Mouse (Mus musculus): Measurements from ENCODE around the gene Dkk3. TPM values are rescaled to one million over a fixed set of nuclear protein-coding genes. Genes with fewer than 3 reads are reported as not detected.
A peak's percentile ranks its signal among the peaks of the same experiment; 100 is the strongest.

Dkk3 gene
- polyA plus RNA-seq, 1 experiment from 2014 or later, result 7.3 TPM

GRCm38 (mm10) chr7:112164430-112164829 lies 5.6 kb upstream of the Dkk3 start:
- H3K36me3 ChIP-seq, result no peaks in the 10 kb centered on the region
- no peaks in the 10 kb centered on the region for H3K9me3 ChIP-seq (replicated peaks)
- 67% methylated on average over 3 of the region's 3 CpGs for WGBS (ENCODE audit: insufficient replicate concordance)

GRCm38 (mm10) chr7:112159835-112160234 lies 978 bp upstream of the Dkk3 start:
- no peak for ATAC-seq
- Histone ChIP-seq H3K4me3 (no peak overlapping the region), H3K27ac (no peak overlapping the region), H3K36me3 (no peaks in the 10 kb centered on the region), H3K9me3 (replicated peaks) (no peaks in the 10 kb centered on the region), H3K4me2 (no peak overlapping the region), H3K4me1 (peaks cover 4% of the 10 kb centered on the region; the same call in 1 of the 2 replicates), H3K9ac (no peak overlapping the region), H3K27me3 (replicated peaks) (peaks cover 51% of the 10 kb centered on the region)
- WGBS (ENCODE audit: insufficient replicate concordance), result 32% methylated on average over 5 of the region's 6 CpGs

More at GRCm38 (mm10) chr7:112164430-112164829, 5.6 kb upstream of the Dkk3 start:
- Histone ChIP-seq H3K4me2 (no peak overlapping the region), H3K27ac (no peak overlapping the region), H3K4me3 (no peak overlapping the region), H3K9ac (no peak overlapping the region), H3K27me3 (replicated peaks) (peaks cover 15% of the 10 kb centered on the region), H3K4me1 (no peaks in the 10 kb centered on the region)
- ATAC-seq, result no peak

- Histone ChIP-seq H3K27me3 (replicated peaks) (peaks cover 51% of the 10 kb centered on the region), H3K4me3 (peak overlapping the region; percentile 38), H3K4me1 (peaks cover 4% of the 10 kb centered on the region; the same call in 1 of the 2 replicates), H3K9ac (0 out of 2 replicates have a peak overlapping the region, but pooled peaks have one; percentile 1), H3K36me3 (no peaks in the 10 kb centered on the region), H3K27ac (no peak overlapping the region), H3K4me2 (peak overlapping the region; percentile 41), H3K9me3 (replicated peaks) (no peaks in the 10 kb centered on the region)
- under 1% methylated on average over 23 of the region's 23 CpGs for WGBS (ENCODE audit: insufficient replicate concordance)
- ATAC-seq, result peak; percentile 25; the same call in 1 of the 2 replicates
Observed at GRCm38 (mm10) chr7:112158316-112158741, 528 bp downstream of the Dkk3 start.

GRCm38 (mm10) chr7:112157584-112158315 lies 1.1 kb downstream of the Dkk3 start:
- peaks cover 51% of the 10 kb centered on the region for H3K27me3 ChIP-seq (replicated peaks)
- peak overlapping the region; percentile 38 for H3K4me3 ChIP-seq
- peak overlapping the region; percentile 41 for H3K4me2 ChIP-seq
- H3K9me3 ChIP-seq (replicated peaks), result no peaks in the 10 kb centered on the region
- 16% methylated on average over 23 of the region's 23 CpGs for WGBS (ENCODE audit: insufficient replicate concordance)
- H3K9ac ChIP-seq, result peak overlapping the region; percentile 15; the same call in 1 of the 2 replicates
- no peak overlapping the region for H3K27ac ChIP-seq
- H3K4me1 ChIP-seq, result peaks cover 4% of the 10 kb centered on the region; the same call in 1 of the 2 replicates
- no peak for ATAC-seq
- no peaks in the 10 kb centered on the region for H3K36me3 ChIP-seq

GRCm38 (mm10) chr7:112155194-112155593 lies 3.7 kb downstream of the Dkk3 start:
- no peak for ATAC-seq
- no peaks in the 10 kb centered on the region for H3K36me3 ChIP-seq
- H3K9ac ChIP-seq, result no peak overlapping the region
- 11% methylated on average over 1 of the region's 1 CpGs for WGBS (ENCODE audit: insufficient replicate concordance)
- H3K27ac ChIP-seq, result no peak overlapping the region
- no peaks in the 10 kb centered on the region for H3K9me3 ChIP-seq (replicated peaks)
- H3K4me1 ChIP-seq, result peaks cover 4% of the 10 kb centered on the region; the same call in 1 of the 2 replicates
- peaks cover 44% of the 10 kb centered on the region for H3K27me3 ChIP-seq (replicated peaks)
- H3K4me3 ChIP-seq, result no peak overlapping the region
- no peak overlapping the region for H3K4me2 ChIP-seq

GRCm38 (mm10) chr7:112154445-112154844 lies 4.4 kb downstream of the Dkk3 start:
- Histone ChIP-seq H3K27me3 (replicated peaks) (peaks cover 36% of the 10 kb centered on the region), H3K4me2 (no peak overlapping the region), H3K27ac (no peak overlapping the region), H3K4me3 (no peak overlapping the region), H3K4me1 (peaks cover 4% of the 10 kb centered on the region; the same call in 1 of the 2 replicates), H3K36me3 (no peaks in the 10 kb centered on the region; the same call in 1 of the 2 replicates), H3K9ac (no peak overlapping the region), H3K9me3 (replicated peaks) (no peaks in the 10 kb centered on the region)
- WGBS (ENCODE audit: insufficient replicate concordance), result 73% methylated on average over 4 of the region's 4 CpGs
- ATAC-seq, result no peak

GRCm38 (mm10) chr7:112149113-112149512 lies 9.7 kb downstream of the Dkk3 start:
- WGBS (ENCODE audit: insufficient replicate concordance), result 65% methylated on average over 10 of the region's 10 CpGs
- Histone ChIP-seq H3K9ac (no peak overlapping the region), H3K27me3 (replicated peaks) (no peaks in the 10 kb centered on the region), H3K27ac (no peak overlapping the region), H3K36me3 (no peaks in the 10 kb centered on the region; the same call in 1 of the 2 replicates), H3K4me3 (no peak overlapping the region), H3K4me2 (no peak overlapping the region), H3K9me3 (replicated peaks) (no peaks in the 10 kb centered on the region), H3K4me1 (no peaks in the 10 kb centered on the region)
- no peak for ATAC-seq

GRCm38 (mm10) chr7:112147979-112148378 lies 10.9 kb downstream of the Dkk3 start:
- 63% methylated on average over 2 of the region's 2 CpGs for WGBS (ENCODE audit: insufficient replicate concordance)
- no peak for ATAC-seq
- H3K27me3 ChIP-seq (replicated peaks), result no peaks in the 10 kb centered on the region
- H3K27ac ChIP-seq, result no peak overlapping the region
- no peak overlapping the region for H3K4me3 ChIP-seq
- no peaks in the 10 kb centered on the region for H3K9me3 ChIP-seq (replicated peaks)
- no peak overlapping the region for H3K9ac ChIP-seq
- H3K4me1 ChIP-seq, result peaks cover 6% of the 10 kb centered on the region; the same call in 1 of the 2 replicates
- no peak overlapping the region for H3K4me2 ChIP-seq
- no peaks in the 10 kb centered on the region; the same call in 1 of the 2 replicates for H3K36me3 ChIP-seq

- WGBS (ENCODE audit: insufficient replicate concordance), result 65% methylated on average over 11 of the region's 11 CpGs
- Histone ChIP-seq H3K4me2 (no peak overlapping the region), H3K27ac (no peak overlapping the region), H3K9ac (no peak overlapping the region), H3K4me1 (peaks cover 6% of the 10 kb centered on the region; the same call in 1 of the 2 replicates), H3K4me3 (no peak overlapping the region), H3K27me3 (replicated peaks) (no peaks in the 10 kb centered on the region), H3K36me3 (no peaks in the 10 kb centered on the region; the same call in 1 of the 2 replicates), H3K9me3 (replicated peaks) (no peaks in the 10 kb centered on the region)
- ATAC-seq, result no peak
Observed at GRCm38 (mm10) chr7:112144646-112145179, 14.1 kb downstream of the Dkk3 start.

- Histone ChIP-seq H3K36me3 (no peaks in the 10 kb centered on the region), H3K27ac (no peak overlapping the region), H3K4me3 (no peak overlapping the region), H3K9me3 (replicated peaks) (no peaks in the 10 kb centered on the region), H3K27me3 (replicated peaks) (no peaks in the 10 kb centered on the region), H3K4me2 (no peak overlapping the region), H3K9ac (no peak overlapping the region), H3K4me1 (peaks cover 6% of the 10 kb centered on the region; the same call in 1 of the 2 replicates)
- no peak for ATAC-seq
- WGBS (ENCODE audit: insufficient replicate concordance), result 61% methylated on average over 4 of the region's 4 CpGs
Observed at GRCm38 (mm10) chr7:112143978-112144377, 14.9 kb downstream of the Dkk3 start.

GRCm38 (mm10) chr7:112143090-112143500 lies 15.8 kb downstream of the Dkk3 start:
- ATAC-seq, result no peak
- 48% methylated on average over 7 of the region's 7 CpGs for WGBS (ENCODE audit: insufficient replicate concordance)
- Histone ChIP-seq H3K4me3 (no peak overlapping the region), H3K4me2 (no peak overlapping the region), H3K27me3 (replicated peaks) (no peaks in the 10 kb centered on the region), H3K36me3 (no peaks in the 10 kb centered on the region), H3K27ac (no peak overlapping the region), H3K9ac (no peak overlapping the region), H3K4me1 (peaks cover 6% of the 10 kb centered on the region; the same call in 1 of the 2 replicates), H3K9me3 (replicated peaks) (no peaks in the 10 kb centered on the region)

- H3K4me3 ChIP-seq, result no peak overlapping the region
- WGBS (ENCODE audit: insufficient replicate concordance), result 53% methylated on average over 3 of the region's 3 CpGs
- H3K36me3 ChIP-seq, result no peaks in the 10 kb centered on the region
- no peak overlapping the region for H3K27ac ChIP-seq
- no peaks in the 10 kb centered on the region for H3K9me3 ChIP-seq (replicated peaks)
- no peak overlapping the region for H3K4me2 ChIP-seq
- H3K27me3 ChIP-seq (replicated peaks), result no peaks in the 10 kb centered on the region
- ATAC-seq, result no peak
- peaks cover 6% of the 10 kb centered on the region; the same call in 1 of the 2 replicates for H3K4me1 ChIP-seq
- H3K9ac ChIP-seq, result no peak overlapping the region
Observed at GRCm38 (mm10) chr7:112142616-112143015, 16.2 kb downstream of the Dkk3 start.

Data from liver, embryonic 12.5 days (tissue).